Mouse (Mus musculus): ENCODE measurements around the gene Ccdc71.

GRCm38 (mm10) chr9:108489702-108490558 lies 29.6 kb downstream of the Ccdc71 start:
- TF ChIP-seq CTCF (IDR thresholded peaks at IDR 0.05; ENCODE audit: borderline replicate concordance, insufficient read depth, low read depth, low read length) (no peak), POLR2A (IDR thresholded peaks at IDR 0.05; ENCODE audit: borderline replicate concordance, insufficient read depth, low read length) (no peak)

Data from cerebellum, adult 2 months (tissue).